Mouse (Mus musculus) liver, adult 2 months (tissue): Measurements from ENCODE around the gene Ap2a1. TPM values are rescaled to one million over a fixed set of nuclear protein-coding genes. Genes with fewer than 3 reads are reported as not detected.

ENCODE experiments used
- DNase-seq: peaks from one replicate; pipeline ENCODE4 v3.0.0-alpha.2; 2011; ENCODE audit warnings: low read depth, low spot score; ENCODE audit errors: extremely low read depth
- H3K27ac ChIP-seq: fragments of 200-500 bp; replicated peaks from 2 replicates; pipeline ENCODE4 v1.5.1; 2012; ENCODE audit warnings: low read depth, mild to moderate bottlenecking, control low read depth, inconsistent platforms, low read length; ENCODE audit not compliant: insufficient read depth
- H3K27me3 ChIP-seq: fragments of 200-500 bp; 2 replicates; pipeline ENCODE4 v1.6.1; 2012; ENCODE audit warnings: mild to moderate bottlenecking, moderate library complexity, low read length, inconsistent platforms; ENCODE audit not compliant: control insufficient read depth, insufficient read depth
- H3K36me3 ChIP-seq: fragments of 200-500 bp; 2 replicates; pipeline ENCODE4 v1.6.1; 2012; ENCODE audit warnings: low read length, inconsistent platforms; ENCODE audit not compliant: control insufficient read depth, insufficient read depth
- H3K4me1 ChIP-seq: fragments of 200-500 bp; 2 replicates; pipeline ENCODE4 v1.6.1; 2011; ENCODE audit warnings: low read length; ENCODE audit not compliant: control insufficient read depth, insufficient read depth
- H3K4me3 ChIP-seq: fragments of 200-500 bp; 2 replicates; pipeline ENCODE4 v1.5.1; 2011; ENCODE audit warnings: low read depth, mild to moderate bottlenecking, control low read depth, low read length, moderate library complexity; ENCODE audit not compliant: insufficient read depth
- H3K79me2 ChIP-seq: fragments of 200-500 bp; 2 replicates; pipeline ENCODE4 v1.6.1; 2012; ENCODE audit warnings: inconsistent platforms, mild to moderate bottlenecking, low read length, moderate library complexity; ENCODE audit not compliant: control insufficient read depth, insufficient read depth
- H3K9ac ChIP-seq: fragments of 200-500 bp; 2 replicates; pipeline ENCODE4 v1.6.1; 2012; ENCODE audit warnings: low read depth, mild to moderate bottlenecking, control low read depth, inconsistent platforms, low read length
- CTCF ChIP-seq: fragments of 200-500 bp; IDR thresholded peaks from 2 replicates; pipeline ENCODE4 v1.5.1; 2011; ENCODE audit warnings: low read depth, low read length, control low read depth
- POLR2A ChIP-seq: fragments of 200-500 bp; IDR thresholded peaks from 2 replicates; pipeline ENCODE4 v1.6.1; 2011; ENCODE audit warnings: low read length, control low read depth; ENCODE audit not compliant: insufficient read depth; ENCODE audit errors: extremely low read depth
- WGBS: fragments of 180-500 bp; shearing (Covaris S2); methylation state at CpG from one replicate; pipeline ENCODE4 v1.1.7; 2018; 5-methylcytosine and 5-hydroxymethylcytosine counted together
- polyA plus RNA-seq: library from polyadenylated mRNA; depleted of rRNA; stranded (reverse); fragments of >200 nt; gene quantifications from 2 replicates; pipeline ENCODE4 v1.2.3, GENCODE M21; 2012
- total RNA-seq: library from RNA; depleted of rRNA; stranded (reverse); fragments of >200 nt; gene quantifications from 2 replicates; pipeline ENCODE4 v1.2.3, GENCODE M21; 2014

Gene Ap2a1
- total and polyA plus RNA-seq, 2 experiments = 14.5 to 38.2 TPM

GRCm38 (mm10) chr7:44860576-44861428 lies 68.5 kb downstream of the Ap2a1 start:
- H3K79me2 ChIP-seq = no peaks in the 10 kb centered on the region
- 61% methylated on average over 22 of the region's 22 CpGs for WGBS
- H3K27ac ChIP-seq = no peak overlapping the region
- TF ChIP-seq POLR2A (no peak), CTCF (peak; percentile 96)
- no peak overlapping the region for H3K4me3 ChIP-seq
- H3K36me3 ChIP-seq = no peaks in the 10 kb centered on the region
- H3K27me3 ChIP-seq = no peaks in the 10 kb centered on the region
- peaks cover 8% of the 10 kb centered on the region for H3K4me1 ChIP-seq
- H3K9ac ChIP-seq = no peak overlapping the region
- no peak for DNase-seq

- Histone ChIP-seq H3K4me3 (no peak overlapping the region), H3K4me1 (peaks cover 8% of the 10 kb centered on the region), H3K27me3 (no peaks in the 10 kb centered on the region), H3K9ac (no peak overlapping the region), H3K27ac (no peak overlapping the region), H3K79me2 (no peaks in the 10 kb centered on the region), H3K36me3 (no peaks in the 10 kb centered on the region)
- 92% methylated on average over 11 of the region's 11 CpGs for WGBS
- DNase-seq = no peak
- TF ChIP-seq POLR2A (no peak), CTCF (no peak)
Observed at GRCm38 (mm10) chr7:44859896-44860295, 69.4 kb downstream of the Ap2a1 start.

- no peaks in the 10 kb centered on the region for H3K36me3 ChIP-seq
- H3K4me1 ChIP-seq = peaks cover 14% of the 10 kb centered on the region
- TF ChIP-seq POLR2A = no peak
- H3K4me3 ChIP-seq = no peak overlapping the region; the same call in 1 of the 2 replicates
- no peaks in the 10 kb centered on the region for H3K79me2 ChIP-seq
- peak; percentile 66 for DNase-seq
- peak overlapping the region; percentile 16; the same call in 1 of the 2 replicates for H3K9ac ChIP-seq
- 19% methylated on average over 8 of the region's 8 CpGs for WGBS
- no peaks in the 10 kb centered on the region for H3K27me3 ChIP-seq
- H3K27ac ChIP-seq = peak overlapping the region; percentile 14; the same call in 1 of the 2 replicates
Observed at GRCm38 (mm10) chr7:44857905-44858304, 71.4 kb downstream of the Ap2a1 start.

- Histone ChIP-seq H3K79me2 (no peaks in the 10 kb centered on the region; the same call in 1 of the 2 replicates), H3K27me3 (no peaks in the 10 kb centered on the region), H3K27ac (peak within 1 kb of the TSS; percentile 68), H3K4me1 (peaks cover 14% of the 10 kb centered on the region), H3K36me3 (no peaks in the 10 kb centered on the region), H3K9ac (peak within 1 kb of the TSS; percentile 86), H3K4me3 (peak within 1 kb of the TSS; percentile 87)
- WGBS = under 1% methylated on average over 32 of the region's 32 CpGs
- TF ChIP-seq POLR2A (peak; percentile 47; the same call in 1 of the 2 replicates), CTCF (no peak)
- DNase-seq = peak; percentile 69
Observed at GRCm38 (mm10) chr7:44857042-44857552, 72.2 kb downstream of the Ap2a1 start, which contains the start of gene Pnkp. Gene Pnkp, plus strand, starts transcription at chr7:44857139.

GRCm38 (mm10) chr7:44856265-44856916 lies 72.9 kb downstream of the Ap2a1 start:
- Histone ChIP-seq H3K27me3 (no peaks in the 10 kb centered on the region), H3K36me3 (no peaks in the 10 kb centered on the region), H3K9ac (no peak overlapping the region), H3K79me2 (peaks cover 3% of the 10 kb centered on the region; the same call in 1 of the 2 replicates), H3K27ac (peak overlapping the region; percentile 68; the same call in 1 of the 2 replicates), H3K4me3 (no peak overlapping the region), H3K4me1 (peaks cover 16% of the 10 kb centered on the region)
- WGBS = 50% methylated on average over 9 of the region's 9 CpGs
- no peak for TF ChIP-seq CTCF
- no peak for TF ChIP-seq POLR2A
- no peak for DNase-seq
